Mouse (Mus musculus): ENCODE measurements around the gene Rho.

DNA sequence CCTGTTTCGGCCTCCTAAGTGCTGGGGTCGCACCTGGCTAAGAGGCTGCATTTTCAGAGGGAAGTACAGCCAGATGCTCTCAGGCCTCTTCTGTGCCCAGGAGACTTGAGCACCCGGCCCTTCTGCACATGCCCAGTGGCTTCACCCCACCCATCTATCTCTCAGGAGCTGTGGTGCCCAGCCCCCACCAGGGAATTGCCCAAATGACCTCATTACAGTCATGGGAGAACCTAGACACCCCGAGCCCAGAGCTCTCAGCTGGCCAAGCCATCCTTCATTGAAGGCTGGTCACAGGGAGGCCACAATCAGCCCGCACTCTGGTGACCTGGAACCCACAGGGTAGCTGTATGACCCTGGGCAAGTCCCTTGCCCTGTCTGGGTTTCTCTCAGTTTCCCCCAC lies 57.5 kb downstream of the Rho start:
- no peak for TF ChIP-seq CHD2 (IDR thresholded peaks at IDR 0.05; ENCODE audit: low read depth, low read length)
- TF ChIP-seq ZNF384 (IDR thresholded peaks at IDR 0.05; ENCODE audit: low read depth, low read length) = no peak
- TF ChIP-seq MAFK (IDR thresholded peaks at IDR 0.05; ENCODE audit: insufficient read depth, low read depth, low read length) = no peak
